Mouse (Mus musculus) MEL (cell line): ENCODE data around the gene Inafm2.

Experiments used
- CHD2 ChIP-seq: IDR thresholded peaks from 2 replicates; pipeline ENCODE4 v1.6.1; 2011; ENCODE audit warnings: low read length, improper control_type of control experiment
- CTCF ChIP-seq, 3 experiments: IDR thresholded peaks in 2 of 3; conservative IDR thresholded peaks in 1 of 3; 2 replicates each; pipeline ENCODE4 v1.5.1; 2011 to 2012; ENCODE audit warnings: low read length in 3 of 3, low read depth in 2 of 3, mild to moderate bottlenecking in 2 of 3, improper control_type of control experiment in 1 of 3, inconsistent platforms in 1 of 3, mixed read lengths in 1 of 3, moderate library complexity in 1 of 3; ENCODE audit not compliant: control insufficient read depth in 1 of 3, insufficient read depth in 1 of 3, poor library complexity in 1 of 3, severe bottlenecking in 1 of 3
- ELF1 ChIP-seq: IDR thresholded peaks from 2 replicates; pipeline ENCODE4 v1.6.1; 2014; ENCODE audit warnings: low read depth, mild to moderate bottlenecking, inconsistent platforms, low read length, improper control_type of control experiment, moderate library complexity
- EP300 ChIP-seq, 2 experiments: IDR thresholded peaks; 2 replicates each; pipeline ENCODE4 v1.6.1; 2011; ENCODE audit warnings: improper control_type of control experiment in 2 of 2, low read length in 2 of 2, low read depth in 1 of 2, mild to moderate bottlenecking in 1 of 2
- NRF1 ChIP-seq: IDR thresholded peaks from 2 replicates; pipeline ENCODE4 v1.6.1; 2014; ENCODE audit warnings: low read depth, mild to moderate bottlenecking, inconsistent platforms, low read length, improper control_type of control experiment, moderate library complexity; ENCODE audit not compliant: poor library complexity, insufficient read depth, severe bottlenecking
- POLR2A ChIP-seq, 2 experiments: IDR thresholded peaks; 2 replicates each; pipeline ENCODE4 v1.6.1; 2011 to 2012; ENCODE audit warnings: low read length in 2 of 2, mild to moderate bottlenecking in 2 of 2, control low read depth in 1 of 2, improper control_type of control experiment in 1 of 2, low read depth in 1 of 2, moderate library complexity in 1 of 2; ENCODE audit not compliant: control insufficient read depth in 1 of 2, insufficient read depth in 1 of 2, poor library complexity in 1 of 2
- POLR2AphosphoS2 ChIP-seq: IDR thresholded peaks from 2 replicates; pipeline ENCODE4 v1.6.1; 2011; ENCODE audit warnings: low read length, improper control_type of control experiment
- POLR2AphosphoS5 ChIP-seq: IDR thresholded peaks from 2 replicates; pipeline ENCODE4 v1.6.1; 2012; ENCODE audit warnings: low read depth, borderline replicate concordance, mild to moderate bottlenecking, inconsistent platforms, low read length, moderate library complexity, mixed read lengths
- RCOR1 ChIP-seq: IDR thresholded peaks from 2 replicates; pipeline ENCODE4 v1.6.1; 2012; ENCODE audit warnings: low read depth, mild to moderate bottlenecking, inconsistent platforms, low read length, improper control_type of control experiment
- SIN3A ChIP-seq: IDR thresholded peaks from 2 replicates; pipeline ENCODE4 v1.6.1; 2012; ENCODE audit warnings: low read length, improper control_type of control experiment, inconsistent platforms
- SMC3 ChIP-seq: IDR thresholded peaks from 2 replicates; pipeline ENCODE4 v1.6.1; 2011; ENCODE audit warnings: low read depth, low read length, improper control_type of control experiment
- USF1 ChIP-seq: IDR thresholded peaks from 2 replicates; pipeline ENCODE4 v1.6.1; 2014; ENCODE audit warnings: low read depth, mild to moderate bottlenecking, inconsistent platforms, low read length, improper control_type of control experiment, moderate library complexity
- ZMIZ1 ChIP-seq: IDR thresholded peaks from 2 replicates; pipeline ENCODE4 v1.6.1; 2012; ENCODE audit warnings: low read depth, mild to moderate bottlenecking, inconsistent platforms, low read length, improper control_type of control experiment, moderate library complexity
- ZNF384 ChIP-seq: IDR thresholded peaks from 2 replicates; pipeline ENCODE4 v1.6.1; 2012; ENCODE audit warnings: low read depth, mild to moderate bottlenecking, inconsistent platforms, low read length, improper control_type of control experiment

DNA sequence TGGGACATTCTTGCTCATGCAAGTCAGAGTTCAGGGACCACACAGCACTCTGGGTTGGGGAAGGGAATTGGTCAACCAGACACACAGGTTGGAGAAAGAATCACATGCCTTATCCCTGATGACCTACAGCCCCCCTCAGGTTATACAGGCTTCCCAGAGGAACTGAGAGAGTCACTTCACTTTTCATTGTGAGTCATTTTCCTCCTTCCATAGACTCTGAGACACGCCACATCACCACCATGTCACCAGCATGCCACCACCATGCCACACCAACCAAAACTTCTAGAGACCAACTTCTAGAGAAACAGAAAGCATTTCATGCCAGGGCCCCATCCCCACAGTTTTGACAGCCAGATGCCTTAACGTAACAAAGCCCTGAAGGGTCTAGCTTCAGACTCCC, 18.7 kb upstream of the Inafm2 start:
- TF ChIP-seq CTCF (IDR thresholded peaks at IDR 0.05 in 2 of 3, conservative IDR thresholded peaks at IDR 0.05 in 1 of 3; ENCODE audit: control insufficient read depth in 1 of 3, insufficient read depth in 1 of 3, low read depth in 2 of 3, low read length in 3 of 3, poor library complexity in 1 of 3, severe bottlenecking in 1 of 3) (no peak), POLR2AphosphoS2 (no peak), EP300 (IDR thresholded peaks at IDR 0.05; ENCODE audit: low read depth in 1 of 2, low read length in 2 of 2) (no peak), RCOR1 (no peak), POLR2AphosphoS5 (no peak), POLR2A (IDR thresholded peaks at IDR 0.05; ENCODE audit: control insufficient read depth in 1 of 2, insufficient read depth in 1 of 2, low read depth in 1 of 2, low read length in 2 of 2, poor library complexity in 1 of 2) (no peak), SMC3 (no peak), SIN3A (no peak), CHD2 (no peak), ELF1 (no peak), USF1 (no peak), ZMIZ1 (no peak), ZNF384 (no peak), NRF1 (no peak)
